Mouse (Mus musculus) bone marrow macrophage, adult 2 months (primary cell): Measurements from ENCODE around the gene Ppcdc.

ENCODE experiments used
- CTCF ChIP-seq: IDR thresholded peaks from 2 replicates; pipeline ENCODE4 v1.5.1; 2012; ENCODE audit warnings: low read depth, mild to moderate bottlenecking, low read length, moderate library complexity
- POLR2A ChIP-seq: IDR thresholded peaks from 2 replicates; pipeline ENCODE4 v1.6.1; 2012; ENCODE audit warnings: mild to moderate bottlenecking, low read depth, low read length, borderline replicate concordance

- TF ChIP-seq POLR2A (no peak), CTCF (no peak)
These were observed 47.9 kb upstream of the Ppcdc start for GRCm38 (mm10) chr9:57487807-57488206.
